Mouse (Mus musculus) MEL (cell line): ENCODE data around the gene Fam49a.

Experiments
- CTCF ChIP-seq, 3 experiments: IDR thresholded peaks in 2 of 3; conservative IDR thresholded peaks in 1 of 3; 2 replicates each; pipeline ENCODE4 v1.5.1; 2011 to 2012; ENCODE audit warnings: low read length in 3 of 3, low read depth in 2 of 3, mild to moderate bottlenecking in 2 of 3, improper control_type of control experiment in 1 of 3, inconsistent platforms in 1 of 3, mixed read lengths in 1 of 3, moderate library complexity in 1 of 3; ENCODE audit not compliant: control insufficient read depth in 1 of 3, insufficient read depth in 1 of 3, poor library complexity in 1 of 3, severe bottlenecking in 1 of 3
- E2F4 ChIP-seq: IDR thresholded peaks from 2 replicates; pipeline ENCODE4 v1.6.1; 2011; ENCODE audit warnings: low read depth, low read length, improper control_type of control experiment, borderline replicate concordance
- MAFK ChIP-seq: IDR thresholded peaks from 2 replicates; pipeline ENCODE4 v1.6.1; 2011; ENCODE audit warnings: low read depth, mild to moderate bottlenecking, low read length, improper control_type of control experiment, borderline replicate concordance
- POLR2A ChIP-seq, 2 experiments: IDR thresholded peaks; 2 replicates each; pipeline ENCODE4 v1.6.1; 2011 to 2012; ENCODE audit warnings: low read length in 2 of 2, mild to moderate bottlenecking in 2 of 2, control low read depth in 1 of 2, improper control_type of control experiment in 1 of 2, low read depth in 1 of 2, moderate library complexity in 1 of 2; ENCODE audit not compliant: control insufficient read depth in 1 of 2, insufficient read depth in 1 of 2, poor library complexity in 1 of 2
- POLR2AphosphoS2 ChIP-seq: IDR thresholded peaks from 2 replicates; pipeline ENCODE4 v1.6.1; 2011; ENCODE audit warnings: low read length, improper control_type of control experiment

- TF ChIP-seq POLR2AphosphoS2 (no peak), CTCF (IDR thresholded peaks at IDR 0.05 in 2 of 3, conservative IDR thresholded peaks at IDR 0.05 in 1 of 3; ENCODE audit: control insufficient read depth in 1 of 3, insufficient read depth in 1 of 3, low read depth in 2 of 3, low read length in 3 of 3, poor library complexity in 1 of 3, severe bottlenecking in 1 of 3) (no peak), POLR2A (IDR thresholded peaks at IDR 0.05; ENCODE audit: control insufficient read depth in 1 of 2, insufficient read depth in 1 of 2, low read depth in 1 of 2, low read length in 2 of 2, poor library complexity in 1 of 2) (no peak), MAFK (no peak), E2F4 (no peak)
Observed at GRCm38 (mm10) chr12:12317606-12318005, 55.7 kb downstream of the Fam49a start.
